Mouse (Mus musculus): ENCODE data around the gene Kcnj5. TPM values are rescaled to one million over a fixed set of nuclear protein-coding genes. Genes with fewer than 3 reads are reported as not detected.

The Kcnj5 gene
- polyA plus RNA-seq, 1 experiment from 2014 or later: 2.4 TPM

GRCm38 (mm10) chr9:32335389-32336150, 8.6 kb downstream of the Kcnj5 start:
- Histone ChIP-seq H3K4me3 (replicated peaks; ENCODE audit: low read depth, low read length) (no peak overlapping the region), H3K27ac (no peak overlapping the region), H3K4me2 (ENCODE audit: low read length) (no peak overlapping the region), H3K9ac (ENCODE audit: low read depth, low read length) (no peak overlapping the region), H3K27me3 (ENCODE audit: insufficient read depth, low read length) (no peaks in the 10 kb centered on the region), H3K36me3 (ENCODE audit: insufficient read depth, low read length) (no peaks in the 10 kb centered on the region), H3K9me3 (replicated peaks; ENCODE audit: low read length) (no peaks in the 10 kb centered on the region), H3K4me1 (replicated peaks; ENCODE audit: insufficient read depth, low read length) (no peaks in the 10 kb centered on the region)
- WGBS: 73% methylated on average over 13 of the region's 13 CpGs
- no peak for TF ChIP-seq CTCF (IDR thresholded peaks at IDR 0.05; ENCODE audit: low read depth)
- peak; percentile 34 for DNase-seq (ENCODE audit: low spot score)
- ATAC-seq (replicated peaks; ENCODE audit: low FRiP score, low read depth): peak; percentile 75

GRCm38 (mm10) chr9:32331162-32331561, 13.0 kb downstream of the Kcnj5 start:
- H3K27me3 ChIP-seq (ENCODE audit: insufficient read depth, low read length): no peaks in the 10 kb centered on the region
- no peak overlapping the region for H3K4me2 ChIP-seq (ENCODE audit: low read length)
- no peaks in the 10 kb centered on the region for H3K9me3 ChIP-seq (replicated peaks; ENCODE audit: low read length)
- WGBS: 74% methylated on average over 5 of the region's 5 CpGs
- H3K4me3 ChIP-seq (replicated peaks; ENCODE audit: low read depth, low read length): no peak overlapping the region
- ATAC-seq (replicated peaks; ENCODE audit: low FRiP score, low read depth) (no peak), DNase-seq (ENCODE audit: low spot score) (peak; percentile 50)
- no peak overlapping the region for H3K27ac ChIP-seq
- no peaks in the 10 kb centered on the region for H3K4me1 ChIP-seq (replicated peaks; ENCODE audit: insufficient read depth, low read length)
- TF ChIP-seq CTCF (IDR thresholded peaks at IDR 0.05; ENCODE audit: low read depth): no peak
- H3K9ac ChIP-seq (ENCODE audit: low read depth, low read length): no peak overlapping the region
- H3K36me3 ChIP-seq (ENCODE audit: insufficient read depth, low read length): no peaks in the 10 kb centered on the region

- H3K4me3 ChIP-seq (replicated peaks; ENCODE audit: low read depth, low read length): no peak overlapping the region
- H3K27ac ChIP-seq: no peak overlapping the region
- no peak overlapping the region for H3K4me2 ChIP-seq (ENCODE audit: low read length)
- H3K4me1 ChIP-seq (replicated peaks; ENCODE audit: insufficient read depth, low read length): no peaks in the 10 kb centered on the region
- H3K9ac ChIP-seq (ENCODE audit: low read depth, low read length): no peak overlapping the region
- H3K9me3 ChIP-seq (replicated peaks; ENCODE audit: low read length): no peaks in the 10 kb centered on the region
- WGBS: 72% methylated on average over 4 of the region's 4 CpGs
- DNase-seq (ENCODE audit: low spot score) (no peak), ATAC-seq (replicated peaks; ENCODE audit: low FRiP score, low read depth) (no peak)
- H3K36me3 ChIP-seq (ENCODE audit: insufficient read depth, low read length): no peaks in the 10 kb centered on the region
- no peaks in the 10 kb centered on the region for H3K27me3 ChIP-seq (ENCODE audit: insufficient read depth, low read length)
- no peak for TF ChIP-seq CTCF (IDR thresholded peaks at IDR 0.05; ENCODE audit: low read depth)
These were observed 15.4 kb downstream of the Kcnj5 start for GRCm38 (mm10) chr9:32328777-32329176.

- DNase-seq (ENCODE audit: low spot score) (no peak), ATAC-seq (replicated peaks; ENCODE audit: low FRiP score, low read depth) (no peak)
- H3K9me3 ChIP-seq (replicated peaks; ENCODE audit: low read length): no peaks in the 10 kb centered on the region; the same call in 1 of the 2 replicates
- H3K4me3 ChIP-seq (replicated peaks; ENCODE audit: low read depth, low read length): no peak overlapping the region
- 62% methylated on average over 7 of the region's 7 CpGs for WGBS
- no peak for TF ChIP-seq CTCF (IDR thresholded peaks at IDR 0.05; ENCODE audit: low read depth)
- H3K27ac ChIP-seq: no peak overlapping the region
- H3K9ac ChIP-seq (ENCODE audit: low read depth, low read length): no peak overlapping the region
- H3K4me1 ChIP-seq (replicated peaks; ENCODE audit: insufficient read depth, low read length): no peaks in the 10 kb centered on the region; the same call in 1 of the 2 replicates
- H3K4me2 ChIP-seq (ENCODE audit: low read length): no peak overlapping the region
- no peaks in the 10 kb centered on the region for H3K27me3 ChIP-seq (ENCODE audit: insufficient read depth, low read length)
- no peaks in the 10 kb centered on the region for H3K36me3 ChIP-seq (ENCODE audit: insufficient read depth, low read length)
These were observed 20.5 kb downstream of the Kcnj5 start for GRCm38 (mm10) chr9:32323610-32324009.

- Histone ChIP-seq H3K27ac (no peak overlapping the region), H3K36me3 (ENCODE audit: insufficient read depth, low read length) (no peaks in the 10 kb centered on the region), H3K4me1 (replicated peaks; ENCODE audit: insufficient read depth, low read length) (no peaks in the 10 kb centered on the region; the same call in 1 of the 2 replicates), H3K9ac (ENCODE audit: low read depth, low read length) (no peak overlapping the region), H3K4me2 (ENCODE audit: low read length) (no peak overlapping the region), H3K9me3 (replicated peaks; ENCODE audit: low read length) (no peaks in the 10 kb centered on the region; the same call in 1 of the 2 replicates), H3K4me3 (replicated peaks; ENCODE audit: low read depth, low read length) (no peak overlapping the region), H3K27me3 (ENCODE audit: insufficient read depth, low read length) (no peaks in the 10 kb centered on the region)
- 36% methylated on average over 3 of the region's 3 CpGs for WGBS
- DNase-seq (ENCODE audit: low spot score) (peak; percentile 62), ATAC-seq (replicated peaks; ENCODE audit: low FRiP score, low read depth) (0 out of 2 replicates have a peak, but pooled peaks have one; percentile 33)
- TF ChIP-seq CTCF (IDR thresholded peaks at IDR 0.05; ENCODE audit: low read depth): peak; percentile 30; the same call in 1 of the 2 replicates
These were observed 24.0 kb downstream of the Kcnj5 start for GRCm38 (mm10) chr9:32320167-32320566.

GRCm38 (mm10) chr9:32315999-32316398, 28.2 kb downstream of the Kcnj5 start:
- no peaks in the 10 kb centered on the region for H3K36me3 ChIP-seq (ENCODE audit: insufficient read depth, low read length)
- no peak for TF ChIP-seq CTCF (IDR thresholded peaks at IDR 0.05; ENCODE audit: low read depth)
- H3K4me3 ChIP-seq (replicated peaks; ENCODE audit: low read depth, low read length): no peak overlapping the region
- DNase-seq (ENCODE audit: low spot score) (no peak), ATAC-seq (replicated peaks; ENCODE audit: low FRiP score, low read depth) (no peak)
- no peak overlapping the region for H3K4me2 ChIP-seq (ENCODE audit: low read length)
- 88% methylated on average over 3 of the region's 3 CpGs for WGBS
- no peaks in the 10 kb centered on the region for H3K9me3 ChIP-seq (replicated peaks; ENCODE audit: low read length)
- H3K27me3 ChIP-seq (ENCODE audit: insufficient read depth, low read length): no peaks in the 10 kb centered on the region
- no peak overlapping the region for H3K27ac ChIP-seq
- H3K4me1 ChIP-seq (replicated peaks; ENCODE audit: insufficient read depth, low read length): peaks cover 6% of the 10 kb centered on the region
- H3K9ac ChIP-seq (ENCODE audit: low read depth, low read length): no peak overlapping the region

All from kidney, postnatal 0 days (tissue).